Mouse (Mus musculus) brain, embryonic 14.5 days (tissue): Measurements from ENCODE around the gene Lepr.

ENCODE experiments used
- CTCF ChIP-seq: fragments of 200-500 bp; IDR thresholded peaks from 2 replicates; pipeline ENCODE4 v1.5.1; 2012; ENCODE audit warnings: inconsistent platforms, mild to moderate bottlenecking, moderate library complexity, borderline replicate concordance; ENCODE audit not compliant: insufficient read depth, insufficient read length; ENCODE audit errors: extremely low read depth
- POLR2A ChIP-seq: fragments of 200-500 bp; IDR thresholded peaks from 2 replicates; pipeline ENCODE4 v1.6.1; 2012; ENCODE audit warnings: mild to moderate bottlenecking, inconsistent platforms, borderline replicate concordance; ENCODE audit not compliant: poor library complexity, insufficient read depth, insufficient read length, severe bottlenecking; ENCODE audit errors: extremely low read depth

DNA sequence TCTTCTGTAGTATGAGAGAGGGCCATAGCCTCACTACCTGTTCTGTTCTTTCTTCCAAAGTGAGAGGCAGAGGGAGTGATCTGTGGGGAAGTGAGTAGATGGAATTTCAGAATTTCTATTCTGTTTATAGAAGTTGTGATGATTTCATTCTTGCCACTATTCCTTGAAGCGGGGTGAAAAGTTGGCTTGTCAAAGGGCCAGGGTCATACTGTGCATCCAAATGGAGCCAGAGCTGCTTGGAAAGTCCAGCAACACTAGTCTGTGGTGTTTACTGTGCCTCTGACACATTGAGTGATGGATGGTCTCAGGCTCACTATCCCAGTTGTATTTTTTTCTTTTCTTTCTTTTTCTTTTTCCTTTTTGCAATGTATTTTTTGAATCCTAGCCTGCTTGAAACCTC is 17.8 kb upstream of the Lepr start:
- TF ChIP-seq CTCF (no peak), POLR2A (no peak)
